Mouse (Mus musculus): Measurements from ENCODE around the gene Psmb10.

Gene Psmb10

DNA sequence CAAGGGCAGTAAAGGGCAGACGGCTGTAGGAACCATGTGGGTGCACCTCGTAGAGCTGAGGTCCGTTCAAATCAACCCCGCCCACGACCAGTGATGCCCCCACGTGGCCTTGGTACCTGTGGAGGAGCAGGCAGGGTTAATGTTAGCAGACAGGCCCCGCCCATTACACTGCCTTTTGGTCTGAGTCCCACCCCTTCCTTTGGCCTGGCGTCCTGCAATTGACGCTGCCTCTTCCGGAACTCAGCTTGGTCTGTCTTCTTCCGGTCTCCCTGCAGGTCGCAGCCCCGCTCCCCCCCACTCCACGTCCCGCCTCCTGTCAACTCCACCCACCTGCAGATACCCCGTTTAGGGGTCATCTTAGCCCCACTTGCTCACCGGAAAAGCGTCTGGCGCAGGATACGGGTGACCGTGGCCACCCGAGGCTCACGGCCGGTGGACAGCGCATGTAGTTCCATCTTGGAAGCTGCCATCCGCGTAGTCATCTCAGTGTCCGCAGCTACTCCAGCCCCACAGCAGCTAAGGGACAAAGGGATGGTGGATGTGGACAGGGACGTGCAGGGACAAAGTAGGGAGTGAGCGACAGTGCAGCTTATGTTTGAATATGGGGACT, 1.3 kb downstream of the Psmb10 start:
- peak; percentile 76 to 77 for DNase-seq

DNA sequence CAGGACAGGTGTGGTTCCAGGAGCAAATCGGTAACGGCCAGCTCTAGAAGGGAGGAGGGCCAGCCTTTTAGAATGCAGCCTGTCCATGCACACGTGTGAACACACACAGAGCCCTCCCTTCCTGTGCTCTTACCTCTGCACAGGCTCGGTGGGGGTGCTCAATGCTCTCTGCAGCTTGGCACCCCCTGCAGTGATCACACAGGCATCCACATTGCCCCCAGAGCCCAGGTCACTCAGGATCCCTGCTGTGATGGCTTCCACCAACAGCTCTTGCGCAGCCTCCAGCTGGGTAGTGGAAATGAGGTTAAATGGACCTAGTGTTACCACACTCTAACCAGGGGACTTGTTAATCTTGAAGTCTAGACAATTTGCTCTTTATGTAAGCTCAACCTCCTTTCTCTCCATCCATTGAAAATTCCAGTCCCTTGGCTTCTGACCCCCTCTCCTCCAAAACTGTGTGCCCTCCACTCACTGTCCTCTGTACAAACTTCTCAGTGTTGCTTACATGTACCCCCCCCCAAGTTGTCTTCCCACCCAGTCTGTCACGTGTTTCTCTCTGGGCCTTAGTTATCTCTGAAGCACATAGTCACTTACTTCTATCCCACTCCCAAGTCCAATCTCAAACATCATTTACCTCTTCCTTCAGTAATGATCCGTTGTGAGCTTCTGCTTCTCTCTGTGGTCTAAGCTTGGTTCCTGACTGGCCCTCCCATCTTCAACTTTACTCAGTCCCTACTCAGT, 2.2 kb downstream of the Psmb10 start:
- DNase-seq, result no peak

GRCm38 (mm10) chr8:105935105-105935504, 3.1 kb downstream of the Psmb10 start:
- DNase-seq, result no peak

DNA sequence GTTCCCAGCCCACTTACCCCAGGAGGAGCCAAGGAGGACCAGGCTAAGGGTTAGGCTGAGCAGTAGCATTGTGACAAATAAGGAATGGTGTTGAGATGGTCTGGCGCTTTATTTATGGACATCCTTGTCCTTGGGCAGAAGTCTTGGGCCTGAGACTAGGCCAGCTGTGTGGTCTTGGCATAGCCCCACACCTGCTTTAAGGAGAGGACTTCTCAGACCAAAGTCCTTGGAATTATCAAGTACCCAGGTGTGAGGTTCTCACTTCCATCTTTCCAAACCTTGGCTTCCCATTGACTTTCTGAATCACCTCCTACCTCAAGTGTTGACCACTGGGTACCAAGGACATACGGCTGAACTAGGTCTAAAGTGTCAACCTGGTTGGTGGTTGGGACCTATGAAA, 4.5 kb downstream of the Psmb10 start, which contains the start of gene Ctrl:
TSS of gene Ctrl (minus strand) at position 101 of the 400 bp plus-strand sequence.
- no peak for DNase-seq

DNA sequence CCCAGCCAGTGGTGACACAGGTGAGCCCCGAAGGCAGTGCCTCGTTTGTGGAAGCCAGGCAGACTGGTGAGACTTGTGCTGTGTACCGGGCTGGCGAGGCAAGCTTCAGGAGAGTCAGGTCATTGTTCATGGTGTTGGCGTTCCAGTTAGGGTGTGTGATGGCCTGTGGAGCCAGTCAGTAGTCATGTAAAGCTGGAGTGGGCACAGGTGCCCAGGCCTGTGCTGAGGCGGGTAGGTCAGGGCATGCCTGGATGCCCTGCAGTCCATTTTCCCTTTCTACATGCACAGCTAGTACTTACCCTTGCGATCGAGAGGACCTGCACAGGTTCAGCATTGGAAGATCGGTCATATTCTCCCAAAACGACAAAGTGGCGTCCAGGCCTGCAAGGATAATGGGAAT, 5.7 kb downstream of the Psmb10 start:
- no peak for DNase-seq

DNA sequence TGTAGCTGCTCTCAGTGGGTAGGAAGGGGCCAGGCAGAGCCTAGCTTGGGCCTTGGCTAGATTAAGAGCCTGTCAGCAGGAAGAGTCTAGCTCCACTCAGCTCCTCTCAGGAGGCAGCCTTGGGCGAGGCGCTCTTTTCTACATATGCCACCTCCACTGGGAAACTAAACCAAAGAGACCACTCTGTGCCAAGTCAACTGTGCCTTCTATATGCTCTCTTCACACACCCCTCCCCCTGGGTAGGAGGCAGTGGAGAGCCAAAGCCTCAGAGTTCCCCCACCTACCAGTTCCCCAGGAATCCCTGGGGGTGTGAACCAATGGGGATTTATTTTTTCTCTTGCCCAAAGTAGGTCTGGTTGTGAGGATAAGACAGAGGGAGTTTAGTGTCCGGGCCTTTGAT, 7.0 kb downstream of the Psmb10 start:
- DNase-seq, result no peak

DNA sequence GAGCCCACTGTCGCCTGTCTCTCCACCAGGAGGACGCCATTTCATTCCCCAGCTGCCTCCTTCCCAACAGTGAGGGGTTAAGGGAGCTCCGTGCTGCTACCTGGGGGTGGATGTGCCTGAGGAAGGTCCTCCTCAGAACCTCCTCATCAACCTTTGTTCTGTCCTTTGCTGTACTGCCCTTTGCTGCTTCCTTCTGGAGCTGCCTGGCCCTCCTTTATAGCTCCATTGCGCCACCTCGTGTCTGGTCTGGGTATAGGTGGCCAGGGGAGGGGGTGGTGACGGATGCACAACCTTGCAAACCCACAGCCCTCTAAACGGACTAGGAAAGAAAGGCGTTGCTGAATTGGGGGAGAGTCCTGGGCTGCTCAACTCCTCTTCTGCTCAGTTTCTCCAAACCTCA, 7.6 kb downstream of the Psmb10 start:
- DNase-seq, result peak; percentile 94

GRCm38 (mm10) chr8:105925123-105925522, 13.1 kb downstream of the Psmb10 start:
- no peak for DNase-seq

DNA sequence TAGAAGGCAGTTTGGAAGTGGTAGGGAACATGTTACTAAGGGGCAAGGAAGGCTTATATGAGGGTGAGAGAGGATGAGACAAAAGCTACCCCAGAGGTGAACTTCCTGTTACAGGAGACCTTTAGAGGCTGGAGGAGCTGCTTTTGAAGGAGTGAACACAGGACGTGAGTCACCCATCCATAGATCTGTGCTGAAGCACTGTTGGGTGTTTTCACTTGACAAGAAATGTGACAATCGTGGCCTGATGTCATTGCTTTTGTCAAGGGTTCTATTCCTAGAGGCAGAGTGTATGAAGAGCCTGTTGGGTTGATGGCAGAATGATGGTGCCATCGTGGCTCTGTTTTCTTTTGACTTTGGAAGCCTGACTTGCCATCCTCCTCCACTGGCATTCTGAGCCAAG, 18.9 kb downstream of the Psmb10 start:
- DNase-seq, result no peak

DNA sequence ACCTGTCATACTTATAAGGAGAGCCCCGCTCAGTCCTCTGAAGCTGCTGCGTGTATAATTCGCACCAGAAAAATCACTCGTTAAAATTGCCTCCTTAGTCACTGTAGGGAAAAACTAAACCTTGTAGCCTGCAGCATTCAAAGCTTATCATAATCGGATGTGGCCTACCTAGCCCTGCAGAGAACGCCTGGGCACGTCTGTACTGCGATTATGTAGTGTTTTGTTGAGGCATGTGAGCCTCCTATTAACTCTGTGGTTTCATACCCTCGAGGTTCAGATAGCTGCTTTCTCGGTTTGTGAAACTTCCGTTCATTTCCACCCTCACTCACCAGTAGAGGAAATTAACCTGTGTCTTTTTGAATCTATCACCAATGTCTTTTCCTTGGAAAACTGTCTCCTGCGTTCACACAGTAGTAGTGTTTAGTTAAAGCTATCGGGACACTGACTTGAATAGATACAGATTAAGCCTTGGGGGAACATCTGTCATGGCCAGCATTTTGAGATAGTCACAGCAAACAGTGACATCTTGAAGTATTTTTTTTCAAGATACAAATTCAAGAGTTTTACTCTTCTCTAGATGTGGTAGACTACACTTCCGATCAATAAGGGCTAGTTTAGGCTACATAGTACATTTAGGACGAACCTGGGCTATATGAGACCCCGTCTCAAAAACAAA, 37.2 kb downstream of the Psmb10 start:
- DNase-seq, result peak; percentile 33 to 39

DNA sequence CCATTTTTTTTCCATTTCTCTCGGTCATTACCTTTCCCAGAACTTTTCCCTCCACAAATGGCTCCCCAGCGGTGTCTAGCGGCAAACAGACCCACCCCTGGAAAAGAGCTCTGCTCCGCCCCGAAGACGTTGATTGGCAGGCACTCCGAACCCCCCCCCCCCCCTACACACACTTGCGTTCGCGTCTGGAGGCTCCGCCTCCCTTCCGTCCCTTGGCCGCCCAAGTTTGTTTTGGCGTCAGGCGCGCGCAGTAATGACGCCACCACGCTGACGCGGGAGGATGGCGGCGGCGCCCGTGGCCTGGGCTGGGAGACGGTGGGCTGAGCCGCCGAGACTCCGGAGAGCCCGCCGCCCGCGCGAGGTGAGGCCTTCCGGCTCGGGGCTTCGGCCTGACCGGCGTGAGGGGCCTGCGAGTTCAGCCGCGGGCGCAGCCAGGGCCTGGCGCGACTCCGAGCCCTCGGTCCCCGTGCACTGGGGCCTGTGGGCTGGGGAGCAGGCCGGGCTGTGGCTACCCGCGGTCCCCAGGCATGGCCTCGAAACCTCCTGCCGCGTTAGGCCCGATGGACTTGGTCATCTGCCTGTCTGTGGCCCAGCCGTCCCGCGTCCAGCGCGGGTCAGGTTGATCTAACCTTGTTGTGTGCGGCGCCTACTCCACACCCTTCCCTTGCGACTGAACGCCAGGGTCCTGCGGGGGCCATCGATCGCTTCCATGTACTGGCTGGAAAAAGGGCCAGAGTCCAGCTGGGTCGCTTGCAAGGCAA, 37.9 kb downstream of the Psmb10 start, which contains the start of gene Pskh1:
TSS of gene Pskh1 (plus strand) at position 262 of the 761 bp plus-strand sequence.
- DNase-seq, result peak; percentile 94 to 96

- no peak for DNase-seq
Measured at GRCm38 (mm10) chr8:105897801-105898480, 40.3 kb downstream of the Psmb10 start.

GRCm38 (mm10) chr8:105893339-105893738, 44.9 kb downstream of the Psmb10 start, which contains the start of gene Nrn1l:
Gene Nrn1l, plus strand, starts transcription at chr8:105893567.
- no peak for DNase-seq

DNA sequence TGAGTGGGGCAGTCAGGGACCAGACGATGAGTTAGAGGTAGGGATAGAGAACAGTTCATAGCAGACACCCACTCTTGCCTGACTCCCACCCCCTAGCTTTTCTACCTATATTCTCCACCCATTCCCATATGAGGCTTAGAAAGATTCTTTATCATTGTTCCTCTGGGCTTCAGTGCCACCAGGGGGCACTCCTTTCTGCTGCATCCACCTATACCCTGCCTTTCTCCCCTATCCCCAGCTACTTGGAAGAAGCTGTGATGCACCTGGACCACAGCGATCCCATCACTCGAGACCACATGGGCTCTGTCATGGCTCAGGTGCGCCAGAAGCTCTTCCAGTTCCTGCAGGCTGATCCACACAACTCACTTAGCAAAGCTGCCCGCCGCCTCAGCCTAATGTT, 45.8 kb downstream of the Psmb10 start:
- peak; percentile 43 to 45 for DNase-seq

- DNase-seq, result no peak
Measured at GRCm38 (mm10) chr8:105890870-105891269, 47.4 kb downstream of the Psmb10 start.

DNA sequence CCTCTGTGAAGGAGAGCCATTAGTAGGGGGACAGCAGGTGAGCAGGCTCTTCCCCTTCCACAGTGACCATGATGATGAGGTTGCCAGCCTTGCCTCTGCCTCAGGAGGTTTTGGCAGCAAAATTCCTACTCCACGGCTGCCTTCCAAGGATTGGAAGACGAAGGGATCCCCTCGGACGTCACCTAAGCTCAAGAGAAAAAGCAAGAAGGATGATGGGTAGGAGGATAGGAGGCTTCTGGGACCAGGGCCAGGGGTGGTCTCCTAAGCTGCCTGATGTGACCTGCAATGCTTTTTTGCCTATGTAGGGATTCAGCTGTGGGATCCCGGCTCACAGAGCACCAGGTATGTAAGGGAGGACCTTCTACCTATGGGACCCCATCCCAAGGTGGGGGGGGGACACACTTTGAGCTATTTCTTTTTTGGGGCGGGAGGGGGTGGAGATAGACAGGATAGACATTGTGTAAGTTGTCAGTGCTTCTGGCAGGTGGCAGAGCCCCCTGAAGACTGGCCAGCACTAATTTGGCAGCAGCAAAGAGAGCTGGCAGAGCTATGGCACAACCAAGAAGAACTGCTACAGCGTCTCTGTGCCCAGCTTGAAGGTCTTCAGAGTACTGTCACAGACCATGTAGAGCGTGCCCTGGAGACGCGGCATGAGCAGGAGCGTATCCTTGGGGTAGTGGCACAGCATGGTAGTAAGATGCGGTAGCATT, 48.3 kb downstream of the Psmb10 start:
- no peak for DNase-seq
